Mouse (Mus musculus): ENCODE results near the gene Peg3. TPM values are rescaled to one million over a fixed set of nuclear protein-coding genes. Genes with fewer than 3 reads are reported as not detected.
A peak's percentile ranks its signal among the peaks of the same experiment; 100 is the strongest.
"Not testable (repeated sequence)": the region's sequence is repeated elsewhere in the genome, so short reads cannot be mapped to it uniquely, and the experiment has no call there.

Peg3 gene
- 58.8 and 88.4 TPM in 2 replicates for polyA plus RNA-seq (2012; rRNA removed)

GRCm38 (mm10) chr7:6730241-6730640 is at the start of gene Peg3, which contains the start of gene Usp29:
Peg3 (minus strand) TSS chr7:6730431.
Usp29 (plus strand) TSS chr7:6730578.
- TF ChIP-seq POLR2A (IDR thresholded peaks at IDR 0.05; ENCODE audit: borderline replicate concordance, extremely low read depth, insufficient read depth, insufficient read length, poor library complexity, severe bottlenecking) (peak; percentile 63; the same call in 1 of the 2 replicates), CTCF (IDR thresholded peaks at IDR 0.05; ENCODE audit: borderline replicate concordance, extremely low read depth, insufficient read depth, insufficient read length) (no peak)

GRCm38 (mm10) chr7:6779172-6779571 is 48.9 kb upstream of the Peg3 start:
- no peak for TF ChIP-seq POLR2A (IDR thresholded peaks at IDR 0.05; ENCODE audit: borderline replicate concordance, extremely low read depth, insufficient read depth, insufficient read length, poor library complexity, severe bottlenecking)
- DNase-seq (ENCODE audit: low read depth), result no peak

More at GRCm38 (mm10) chr7:6730241-6730640, at the start of gene Peg3, which contains the start of gene Usp29:
- DNase-seq (ENCODE audit: low read depth), result peak; percentile 98

GRCm38 (mm10) chr7:6777689-6778088 is 47.5 kb upstream of the Peg3 start:
- peak; percentile 30 for DNase-seq (ENCODE audit: low read depth)
- TF ChIP-seq POLR2A (IDR thresholded peaks at IDR 0.05; ENCODE audit: borderline replicate concordance, extremely low read depth, insufficient read depth, insufficient read length, poor library complexity, severe bottlenecking) (no peak), CTCF (IDR thresholded peaks at IDR 0.05; ENCODE audit: borderline replicate concordance, extremely low read depth, insufficient read depth, insufficient read length) (no peak)

GRCm38 (mm10) chr7:6777107-6777506 is 46.9 kb upstream of the Peg3 start:
- no peak for TF ChIP-seq CTCF (IDR thresholded peaks at IDR 0.05; ENCODE audit: borderline replicate concordance, extremely low read depth, insufficient read depth, insufficient read length)
- DNase-seq (ENCODE audit: low read depth), result peak; percentile 38

GRCm38 (mm10) chr7:6776314-6777059 is 46.3 kb upstream of the Peg3 start:
- TF ChIP-seq POLR2A (IDR thresholded peaks at IDR 0.05; ENCODE audit: borderline replicate concordance, extremely low read depth, insufficient read depth, insufficient read length, poor library complexity, severe bottlenecking), result no peak
- no peak for TF ChIP-seq CTCF (IDR thresholded peaks at IDR 0.05; ENCODE audit: borderline replicate concordance, extremely low read depth, insufficient read depth, insufficient read length)
- DNase-seq (ENCODE audit: low read depth), result peak; percentile 31

GRCm38 (mm10) chr7:6773865-6774413 is 43.7 kb upstream of the Peg3 start:
- DNase-seq (ENCODE audit: low read depth), result not testable (repeated sequence)

- TF ChIP-seq CTCF (IDR thresholded peaks at IDR 0.05; ENCODE audit: borderline replicate concordance, extremely low read depth, insufficient read depth, insufficient read length) (no peak), POLR2A (IDR thresholded peaks at IDR 0.05; ENCODE audit: borderline replicate concordance, extremely low read depth, insufficient read depth, insufficient read length, poor library complexity, severe bottlenecking) (no peak)
- DNase-seq (ENCODE audit: low read depth), result no peak
Observed at GRCm38 (mm10) chr7:6770286-6770685, 40.1 kb upstream of the Peg3 start.

GRCm38 (mm10) chr7:6765240-6765639 is 35.0 kb upstream of the Peg3 start:
- no peak for DNase-seq (ENCODE audit: low read depth)

GRCm38 (mm10) chr7:6760170-6760569 is 29.9 kb upstream of the Peg3 start:
- no peak for TF ChIP-seq CTCF (IDR thresholded peaks at IDR 0.05; ENCODE audit: borderline replicate concordance, extremely low read depth, insufficient read depth, insufficient read length)
- no peak for TF ChIP-seq POLR2A (IDR thresholded peaks at IDR 0.05; ENCODE audit: borderline replicate concordance, extremely low read depth, insufficient read depth, insufficient read length, poor library complexity, severe bottlenecking)
- no peak for DNase-seq (ENCODE audit: low read depth)

More at GRCm38 (mm10) chr7:6765240-6765639, 35.0 kb upstream of the Peg3 start:
- TF ChIP-seq CTCF (IDR thresholded peaks at IDR 0.05; ENCODE audit: borderline replicate concordance, extremely low read depth, insufficient read depth, insufficient read length), result no peak
- no peak for TF ChIP-seq POLR2A (IDR thresholded peaks at IDR 0.05; ENCODE audit: borderline replicate concordance, extremely low read depth, insufficient read depth, insufficient read length, poor library complexity, severe bottlenecking)

- TF ChIP-seq POLR2A (IDR thresholded peaks at IDR 0.05; ENCODE audit: borderline replicate concordance, extremely low read depth, insufficient read depth, insufficient read length, poor library complexity, severe bottlenecking), result no peak
- DNase-seq (ENCODE audit: low read depth), result no peak
Observed at GRCm38 (mm10) chr7:6759698-6760097, 29.5 kb upstream of the Peg3 start.

- DNase-seq (ENCODE audit: low read depth), result no peak
- TF ChIP-seq CTCF (IDR thresholded peaks at IDR 0.05; ENCODE audit: borderline replicate concordance, extremely low read depth, insufficient read depth, insufficient read length) (no peak), POLR2A (IDR thresholded peaks at IDR 0.05; ENCODE audit: borderline replicate concordance, extremely low read depth, insufficient read depth, insufficient read length, poor library complexity, severe bottlenecking) (no peak)
Observed at GRCm38 (mm10) chr7:6756777-6757291, 26.6 kb upstream of the Peg3 start.

GRCm38 (mm10) chr7:6753440-6753839 is 23.2 kb upstream of the Peg3 start:
- no peak for TF ChIP-seq POLR2A (IDR thresholded peaks at IDR 0.05; ENCODE audit: borderline replicate concordance, extremely low read depth, insufficient read depth, insufficient read length, poor library complexity, severe bottlenecking)
- TF ChIP-seq CTCF (IDR thresholded peaks at IDR 0.05; ENCODE audit: borderline replicate concordance, extremely low read depth, insufficient read depth, insufficient read length), result no peak
- peak; percentile 88 for DNase-seq (ENCODE audit: low read depth)

Measured in brain, embryonic 14.5 days (tissue).